Comparison of ENCODE assay signal across 14 mouse cellular contexts in genomic region chr17:78524598-78525215, GRCm38 (mm10). TPM values are rescaled to one million over a fixed set of nuclear protein-coding genes. Genes with fewer than 3 reads are reported as not detected.
DNase-seq lines count a peak whose midpoint lies in the region; ATAC-seq lines count a peak whose summit lies in the region.
"Had no signal": no experiment of that assay in that cellular context is flagged by ENCODE, and none has a peak within 500 bp of the region (broad histone marks: within the 10 kb centered on the region; RNA-seq: fewer than 3 reads in every experiment).

No protein-coding gene starts in this region.

- no peaks in the 10 kb centered on the region for H3K27me3 ChIP-seq in intestine, embryonic 14.5 days (replicated peaks; ENCODE audit: control insufficient read depth, insufficient read depth, low read length)
- H3K27me3 ChIP-seq in intestine, embryonic 15.5 days (replicated peaks), result no peaks in the 10 kb centered on the region
- H3K27me3 ChIP-seq in hindbrain, embryonic 12.5 days, result no peaks in the 10 kb centered on the region
- H3K27me3 ChIP-seq: forebrain, embryonic 13.5 days; kidney, embryonic 15.5 days; liver, embryonic 13.5 days had no signal

- ATAC-seq in intestine, embryonic 14.5 days (replicated peaks; ENCODE audit: low FRiP score, low TSS enrichment, low read depth), result no peak
- no peak for ATAC-seq in intestine, embryonic 15.5 days
- ATAC-seq in hindbrain, embryonic 12.5 days (ENCODE audit: low FRiP score), result no peak
- ATAC-seq: forebrain, embryonic 13.5 days; midbrain, embryonic 16.5 days had no signal

- H3K27ac ChIP-seq in intestine, embryonic 14.5 days (ENCODE audit: low read depth), result no peak overlapping the region
- H3K27ac ChIP-seq in intestine, embryonic 15.5 days, result no peak overlapping the region
- H3K27ac ChIP-seq in hindbrain, embryonic 12.5 days, result no peak overlapping the region
- H3K27ac ChIP-seq: forebrain, embryonic 13.5 days; kidney, embryonic 15.5 days; liver, embryonic 13.5 days had no signal

- H3K4me1 ChIP-seq in intestine, embryonic 14.5 days (replicated peaks; ENCODE audit: control insufficient read depth, insufficient read depth, low read length), result no peaks in the 10 kb centered on the region
- H3K4me1 ChIP-seq in intestine, embryonic 15.5 days (replicated peaks), result no peaks in the 10 kb centered on the region
- peaks cover 18% of the 10 kb centered on the region for H3K4me1 ChIP-seq in hindbrain, embryonic 12.5 days
- H3K4me1 ChIP-seq: liver, embryonic 13.5 days had no signal

- no peak overlapping the region for H3K4me3 ChIP-seq in intestine, embryonic 14.5 days (ENCODE audit: low read depth, low read length)
- no peak overlapping the region for H3K4me3 ChIP-seq in intestine, embryonic 15.5 days (replicated peaks)
- no peak overlapping the region for H3K4me3 ChIP-seq in hindbrain, embryonic 12.5 days
- H3K4me3 ChIP-seq: forebrain, embryonic 13.5 days; kidney, embryonic 15.5 days; liver, embryonic 13.5 days had no signal

- DNase-seq in adrenal gland, postnatal 14 days, result peak; percentile 4
- no peak for DNase-seq in adrenal gland, postnatal 4 days (ENCODE audit: low spot score in 2 of 2)
- DNase-seq in intestine, embryonic 14.5 days (ENCODE audit: low spot score), result peak; percentile 18
- peak; percentile 26 for DNase-seq in gastrocnemius, postnatal 14 days
- DNase-seq in mesoderm, embryonic 11.5 days (ENCODE audit: low read depth, low spot score), result peak; percentile 41
- DNase-seq in thymus, adult 18-20 months, result no peak
- DNase-seq: cerebellum, adult 11-12 months; cerebellum, postnatal 36 days; liver, embryonic 13.5 days had no signal

- H3K9me3 ChIP-seq in intestine, embryonic 14.5 days (ENCODE audit: control insufficient read depth, low read length), result no peaks in the 10 kb centered on the region
- no peaks in the 10 kb centered on the region for H3K9me3 ChIP-seq in intestine, embryonic 15.5 days
- H3K9me3 ChIP-seq in hindbrain, embryonic 12.5 days (replicated peaks), result no peaks in the 10 kb centered on the region
- H3K9me3 ChIP-seq: forebrain, embryonic 13.5 days; kidney, embryonic 15.5 days; liver, embryonic 13.5 days had no signal

- 78% methylated on average over 7 of the region's 7 CpGs for WGBS in intestine, embryonic 14.5 days
- WGBS in intestine, embryonic 15.5 days, result 80% methylated on average over 7 of the region's 7 CpGs
- 79% methylated on average over 7 of the region's 7 CpGs for WGBS in hindbrain, embryonic 12.5 days

- no peak overlapping the region for H3K4me2 ChIP-seq in intestine, embryonic 14.5 days (ENCODE audit: low read length)
- H3K4me2 ChIP-seq in intestine, embryonic 15.5 days (replicated peaks), result no peak overlapping the region
- no peak overlapping the region for H3K4me2 ChIP-seq in hindbrain, embryonic 12.5 days (replicated peaks)
- H3K4me2 ChIP-seq: forebrain, embryonic 13.5 days; kidney, embryonic 15.5 days; liver, embryonic 13.5 days had no signal

- intact Hi-C loops in gastrocnemius, postnatal 14 days (cut with DNase I; ENCODE audit: low total_unique reads), result no loop called here

- no peaks in the 10 kb centered on the region for H3K36me3 ChIP-seq in intestine, embryonic 14.5 days (ENCODE audit: control insufficient read depth, insufficient read depth, low read length)
- H3K36me3 ChIP-seq in intestine, embryonic 15.5 days, result no peaks in the 10 kb centered on the region
- no peaks in the 10 kb centered on the region for H3K36me3 ChIP-seq in hindbrain, embryonic 12.5 days
- H3K36me3 ChIP-seq: kidney, embryonic 15.5 days; liver, embryonic 13.5 days had no signal

- H3K9ac ChIP-seq in intestine, embryonic 14.5 days (ENCODE audit: low read length), result no peak overlapping the region
- H3K9ac ChIP-seq in intestine, embryonic 15.5 days, result no peak overlapping the region
- H3K9ac ChIP-seq in hindbrain, embryonic 12.5 days, result no peak overlapping the region
- H3K9ac ChIP-seq: forebrain, embryonic 13.5 days; kidney, embryonic 15.5 days; liver, embryonic 13.5 days had no signal

RNA-seq across cellular contexts. Expression of gene Vit, which starts 16.8 kb away (rescaled TPM):
- 1.1 and 2.5 TPM in 2 replicates for total RNA-seq in adrenal gland, postnatal 14 days (2021)
- 1 to 10 TPM; 2.5 to 3.0 TPM for total RNA-seq in adrenal gland, postnatal 4 days (2021)
- polyA plus RNA-seq in intestine, embryonic 14.5 days (2014; fragmentation: Nextera tagmentation; extraction: Ambion mirVana), result 0.07 TPM in 1 of 2 replicates, not detected in the other
- polyA plus RNA-seq in intestine, embryonic 15.5 days (2015; fragmentation: Nextera tagmentation; extraction: Ambion mirVana), result 0.14 and 0.27 TPM in 2 replicates
- 1 to 10 TPM; 2.1 to 3.1 TPM for total RNA-seq in gastrocnemius, postnatal 14 days (2021)
- polyA plus RNA-seq in hindbrain, embryonic 12.5 days (2016; fragmentation: Nextera tagmentation; extraction: Ambion mirVana), result 15.9 and 17.8 TPM in 2 replicates

Comparison
In these comparisons a context has a peak if more than half of its experiments do, and no peak if none do; other contexts are left out.
1. DNase-seq: peak in adrenal gland, postnatal 14 days (single experiment), intestine, embryonic 14.5 days (single experiment), gastrocnemius, postnatal 14 days (single experiment) and mesoderm, embryonic 11.5 days (single experiment); none in adrenal gland, postnatal 4 days (0 of 2) and thymus, adult 18-20 months (0 of 2).